Mouse (Mus musculus) MEL-GATA-1-ER (cell line): Measurements from ENCODE around the gene Gm20518.

Experiments
- DNase-seq: peaks from one replicate; pipeline ENCODE4 v3.0.0-alpha.2; 2012; ENCODE audit warnings: low read depth; ENCODE audit errors: extremely low read depth

The Gm20518 gene

DNA sequence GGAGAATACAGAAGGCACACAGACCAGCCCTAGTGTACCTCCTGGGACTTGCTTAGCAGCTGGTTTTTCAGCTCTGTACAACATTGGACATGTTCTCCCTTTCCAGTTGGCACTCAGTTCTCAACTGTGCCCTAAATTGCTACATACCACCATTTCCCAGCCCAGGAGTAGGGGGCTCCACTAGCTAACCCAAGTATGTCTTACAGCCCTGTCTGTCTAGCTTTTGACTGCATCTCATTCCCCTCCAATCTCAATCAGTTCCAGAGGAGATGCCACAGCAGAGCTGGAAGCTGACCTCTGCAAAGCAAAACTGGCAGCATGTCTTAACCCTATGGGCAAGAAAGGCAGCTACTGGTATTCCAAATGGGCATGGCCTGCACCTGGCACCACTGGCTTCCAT, 4.6 kb upstream of the Gm20518 start:
- no peak for DNase-seq

GRCm38 (mm10) chr16:17893923-17894322, 2.5 kb upstream of the Gm20518 start, which contains the start of gene Tssk1:
Gene Tssk1, plus strand, starts transcription at chr16:17894223.
- DNase-seq, result no peak

DNA sequence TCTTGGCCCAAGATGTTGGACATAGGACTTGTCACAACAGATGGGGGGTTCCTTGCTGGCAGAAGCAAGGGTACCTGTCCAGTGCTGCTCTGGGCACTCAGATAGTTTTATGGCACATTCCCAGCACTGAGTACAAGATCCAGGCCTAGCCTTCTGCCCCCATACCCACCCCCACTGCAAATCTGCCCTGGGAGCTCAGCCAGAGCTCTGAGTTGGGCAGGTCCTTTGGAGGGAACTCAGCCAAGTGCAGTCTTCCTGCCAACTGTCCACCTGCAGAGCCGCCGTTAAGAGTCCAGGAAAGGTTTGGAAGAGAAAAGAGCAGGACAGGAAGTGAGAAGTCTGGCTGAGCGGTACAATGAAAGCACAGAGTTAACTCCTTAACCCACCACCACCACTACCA, 1.1 kb upstream of the Gm20518 start:
- DNase-seq, result no peak

DNA sequence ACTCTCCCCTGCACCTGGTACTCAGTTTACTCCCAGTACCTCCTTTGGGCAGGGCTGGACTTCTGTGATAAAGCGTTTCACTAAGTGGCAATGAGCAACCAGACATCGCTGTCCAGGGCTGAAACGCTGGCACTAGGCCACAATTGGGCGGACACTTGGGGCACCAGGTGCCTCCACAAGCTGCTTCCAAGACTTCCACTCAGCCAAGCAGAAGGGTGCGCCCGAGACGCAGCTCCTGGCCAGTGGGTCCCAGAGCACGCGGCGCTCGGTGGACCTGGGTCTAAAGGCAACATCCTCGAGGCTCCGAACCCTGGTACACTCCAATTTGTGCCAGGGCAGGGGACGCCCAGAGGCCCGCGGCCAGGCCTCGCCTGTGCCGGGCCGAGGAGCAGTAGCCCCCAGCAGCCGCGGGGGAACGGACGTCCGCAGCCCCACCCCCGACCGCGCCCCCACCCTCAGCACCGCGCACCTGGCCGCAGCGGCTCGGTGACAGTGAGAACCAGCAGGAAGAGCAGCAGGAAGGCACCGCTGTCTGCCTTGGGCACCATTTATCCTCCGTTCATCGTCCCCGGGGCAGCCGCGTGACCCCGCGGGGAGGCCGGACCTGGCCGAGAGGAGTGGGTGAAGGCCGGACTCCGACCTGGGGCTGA, 429 bp downstream of the Gm20518 start:
- peak; percentile 23 for DNase-seq

DNA sequence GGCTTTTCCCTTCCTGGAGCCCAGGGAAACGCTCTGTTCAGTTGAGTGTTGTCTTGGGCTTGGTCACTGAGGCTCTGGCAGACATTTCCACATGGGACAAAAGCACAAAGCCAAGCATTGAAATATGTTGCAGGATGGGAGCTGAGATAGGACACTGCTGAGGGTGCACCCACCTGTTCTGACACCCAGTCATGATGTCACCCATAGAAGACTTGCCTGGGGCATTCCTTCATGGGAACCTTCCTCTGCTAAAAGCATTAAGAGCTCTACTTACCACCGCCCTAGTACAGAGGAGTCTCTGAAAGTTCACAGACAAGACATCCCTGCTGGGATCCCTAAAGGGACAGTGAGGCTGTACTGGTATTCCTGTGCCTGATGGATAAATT, 1.1 kb downstream of the Gm20518 start:
- DNase-seq, result no peak

- DNase-seq, result no peak
These were observed 1.7 kb downstream of the Gm20518 start for GRCm38 (mm10) chr16:17889689-17890341.

- no peak for DNase-seq
These were observed 7.4 kb downstream of the Gm20518 start for GRCm38 (mm10) chr16:17884116-17884515.

DNA sequence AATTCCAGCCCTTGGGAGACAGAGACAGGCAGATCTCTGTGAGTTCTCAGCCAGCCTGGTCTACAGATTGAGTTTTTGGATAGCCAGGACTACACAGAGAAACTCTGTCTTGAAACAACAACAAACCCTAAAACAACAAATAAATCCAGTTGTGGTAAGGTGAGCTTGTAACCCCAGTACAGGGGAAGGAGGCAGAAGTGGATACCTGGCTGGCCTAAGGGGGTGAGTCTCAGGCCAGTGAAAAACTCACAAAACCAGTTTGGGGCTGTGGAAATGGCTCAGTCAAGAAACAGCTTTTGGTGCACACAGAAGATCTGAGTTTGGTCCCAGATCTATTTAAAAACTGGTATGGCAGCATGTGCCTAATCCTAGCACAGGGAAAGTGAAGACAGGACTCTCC, 9.3 kb downstream of the Gm20518 start:
- no peak for DNase-seq

DNA sequence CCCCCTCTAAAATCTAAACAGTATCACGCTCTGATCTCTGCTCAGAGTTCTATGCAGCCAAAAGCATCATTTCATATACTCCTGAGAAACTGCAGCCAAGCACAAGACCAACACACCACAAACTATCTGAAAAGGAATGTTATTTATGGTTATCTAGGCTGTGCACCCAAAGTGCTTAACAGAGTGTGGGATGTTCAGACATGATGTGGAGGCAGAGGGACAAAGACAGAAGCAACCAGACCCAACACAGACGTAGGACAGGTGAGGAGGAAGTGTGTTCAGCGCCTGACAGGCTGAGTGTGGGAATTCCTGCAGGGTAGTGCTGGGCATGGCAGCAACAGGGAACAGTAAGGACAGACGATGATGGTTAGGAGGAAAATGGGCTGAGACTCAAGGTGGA, 11.9 kb downstream of the Gm20518 start:
- DNase-seq, result no peak

GRCm38 (mm10) chr16:17876096-17876495, 15.4 kb downstream of the Gm20518 start:
- DNase-seq, result no peak

- DNase-seq, result no peak
These were observed 16.3 kb downstream of the Gm20518 start for GRCm38 (mm10) chr16:17875174-17875573.

GRCm38 (mm10) chr16:17872995-17873394, 18.5 kb downstream of the Gm20518 start:
- no peak for DNase-seq

DNA sequence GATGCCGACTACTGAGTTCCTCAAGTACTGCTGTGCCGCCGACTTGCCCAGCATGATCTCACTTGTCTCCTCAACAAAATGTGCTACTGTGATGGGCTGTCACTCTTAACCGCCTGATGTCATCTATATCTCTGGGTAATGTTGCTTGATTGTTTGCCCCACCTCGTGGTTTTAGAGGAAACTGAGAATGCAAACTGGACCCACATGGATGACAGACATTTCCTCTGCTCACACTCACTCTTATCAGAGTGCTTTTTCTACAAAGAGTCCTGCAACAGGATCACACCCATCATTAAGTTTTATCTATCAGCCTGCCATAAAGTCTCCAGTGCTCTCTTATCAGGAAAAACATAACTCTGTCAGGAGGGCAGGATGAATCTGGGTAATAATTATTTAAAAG, 20.2 kb downstream of the Gm20518 start:
- peak; percentile 66 for DNase-seq

DNA sequence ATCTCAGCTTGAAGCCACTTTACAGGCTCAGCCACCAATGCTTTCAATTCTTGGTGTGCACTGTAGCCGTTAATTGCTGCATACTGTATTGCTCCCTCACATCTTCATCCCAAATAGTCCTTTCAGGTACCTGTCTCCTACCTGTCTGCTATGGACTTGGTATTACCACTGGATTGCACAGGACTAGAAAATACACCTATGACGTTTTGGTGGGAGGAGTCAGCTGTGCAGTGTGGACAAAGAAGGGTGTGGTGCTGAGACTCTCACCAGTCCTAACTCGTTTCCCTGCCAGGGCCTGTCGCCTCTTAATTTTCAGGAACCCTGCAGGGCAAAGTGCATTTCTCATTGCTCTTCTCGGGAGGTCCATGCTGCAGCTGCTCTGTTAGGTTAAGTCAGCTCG, 25.7 kb downstream of the Gm20518 start:
- DNase-seq, result no peak

GRCm38 (mm10) chr16:17865293-17865692, 26.2 kb downstream of the Gm20518 start:
- no peak for DNase-seq

- no peak for DNase-seq
These were observed 32.9 kb downstream of the Gm20518 start for GRCm38 (mm10) chr16:17858592-17858991.

GRCm38 (mm10) chr16:17857157-17857556, 34.3 kb downstream of the Gm20518 start:
- no peak for DNase-seq

- DNase-seq, result no peak
These were observed 38.2 kb downstream of the Gm20518 start for GRCm38 (mm10) chr16:17853263-17853662.

DNA sequence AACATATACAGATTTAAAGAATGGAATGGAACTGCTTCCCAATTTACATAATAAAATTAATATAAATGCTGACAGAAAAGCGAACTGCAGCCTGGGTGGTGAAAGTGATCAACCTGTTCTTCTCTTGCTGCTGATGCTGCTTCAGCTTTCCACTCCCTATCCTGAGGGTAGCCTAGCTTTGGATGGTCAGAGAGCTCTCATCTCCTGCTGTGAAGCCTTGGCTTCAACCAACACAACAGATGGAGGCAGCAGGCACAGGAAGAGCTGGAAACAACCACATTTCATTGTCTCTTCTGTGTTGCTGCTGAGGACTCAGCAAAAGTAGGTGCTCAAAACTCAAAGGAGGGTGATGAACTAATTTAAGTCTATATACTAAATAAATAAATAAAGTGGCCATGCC, 39.6 kb downstream of the Gm20518 start:
- DNase-seq, result no peak

GRCm38 (mm10) chr16:17851331-17851730, 40.1 kb downstream of the Gm20518 start:
- no peak for DNase-seq

GRCm38 (mm10) chr16:17849486-17849885, 42.0 kb downstream of the Gm20518 start:
- DNase-seq, result no peak

DNA sequence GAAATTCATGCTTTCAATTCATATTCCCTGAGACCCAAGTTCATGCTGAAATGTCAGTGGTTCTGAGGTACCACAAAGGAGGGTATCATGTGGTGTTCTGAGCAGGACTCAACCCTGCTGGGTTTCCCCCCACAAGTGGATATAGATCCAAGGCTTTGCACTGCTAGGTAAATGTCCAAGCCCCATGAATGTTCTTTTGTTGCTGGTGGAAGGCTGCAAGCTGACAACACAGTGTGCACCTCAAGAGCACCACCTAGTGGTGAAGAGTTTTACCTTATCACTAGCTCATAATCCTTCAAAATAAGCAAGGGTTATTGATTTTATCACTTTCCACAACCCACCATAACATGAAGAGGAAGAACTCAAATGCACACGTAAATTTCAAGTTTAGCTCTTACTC, 42.5 kb downstream of the Gm20518 start:
- DNase-seq, result peak; percentile 23

DNA sequence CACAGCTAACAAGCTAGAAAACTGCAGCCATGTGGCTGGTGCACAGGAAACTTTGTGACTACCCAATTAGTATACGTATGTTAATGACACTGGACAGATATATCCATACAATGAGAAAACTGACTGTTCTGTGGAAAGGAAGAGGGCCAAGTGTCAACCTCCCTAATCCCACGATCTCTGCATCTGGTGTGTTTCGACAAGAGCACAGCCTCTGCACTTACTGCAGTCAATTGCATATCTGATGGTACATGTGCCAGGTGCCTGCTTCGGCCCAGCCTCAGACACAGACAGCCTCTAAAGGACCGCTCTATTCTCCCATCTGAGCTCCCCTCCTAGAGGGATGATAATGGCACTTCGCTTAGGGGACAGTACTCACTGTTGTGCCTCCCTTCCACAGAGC, 43.0 kb downstream of the Gm20518 start:
- DNase-seq, result no peak
